Mouse (Mus musculus): ENCODE measurements at regions not wholly inside any gene's neighbourhood (a gene's known extent, or its start where the extent isn't known, plus 50 kb on each side); places are given as distances from the start of the nearest gene placed in this dataset.

GRCm38 (mm10) chr9:5424236-5424635 is 79.0 kb downstream of the Casp12 start:
- no peak for ATAC-seq (ENCODE audit: low read depth)
- no peak overlapping the region for H3K9ac ChIP-seq (ENCODE audit: low read depth, low read length)
- no peak for DNase-seq (ENCODE audit: low spot score)
- no peak overlapping the region for H3K4me2 ChIP-seq (ENCODE audit: low read depth, low read length)
- H3K4me1 ChIP-seq (ENCODE audit: control insufficient read depth, insufficient read depth, low read length), result no peaks in the 10 kb centered on the region
- no peak overlapping the region for H3K4me3 ChIP-seq (ENCODE audit: low read depth, low read length)
- no peaks in the 10 kb centered on the region for H3K27me3 ChIP-seq (replicated peaks; ENCODE audit: control insufficient read depth, insufficient read depth, low read length)
- no peaks in the 10 kb centered on the region for H3K9me3 ChIP-seq (ENCODE audit: control insufficient read depth, low read length)
- H3K36me3 ChIP-seq (ENCODE audit: control insufficient read depth, insufficient read depth, low read length), result no peaks in the 10 kb centered on the region
- no peak overlapping the region for H3K27ac ChIP-seq (replicated peaks; ENCODE audit: low read depth, low read length)
- 91% methylated on average over 4 of the region's 4 CpGs for WGBS

GRCm38 (mm10) chr9:5448180-5448579 is 103.0 kb downstream of the Casp12 start:
- H3K36me3 ChIP-seq (ENCODE audit: control insufficient read depth, insufficient read depth, low read length), result no peaks in the 10 kb centered on the region
- no peak overlapping the region for H3K27ac ChIP-seq (replicated peaks; ENCODE audit: low read depth, low read length)
- H3K9me3 ChIP-seq (ENCODE audit: control insufficient read depth, low read length), result no peaks in the 10 kb centered on the region
- DNase-seq (ENCODE audit: low spot score), result no peak
- no peak overlapping the region for H3K4me3 ChIP-seq (ENCODE audit: low read depth, low read length)
- H3K9ac ChIP-seq (ENCODE audit: low read depth, low read length), result no peak overlapping the region
- no peak overlapping the region for H3K4me2 ChIP-seq (ENCODE audit: low read depth, low read length)
- ATAC-seq (ENCODE audit: low read depth), result no peak
- H3K27me3 ChIP-seq (replicated peaks; ENCODE audit: control insufficient read depth, insufficient read depth, low read length), result no peaks in the 10 kb centered on the region
- WGBS, result 72% methylated on average over 2 of the region's 2 CpGs
- H3K4me1 ChIP-seq (ENCODE audit: control insufficient read depth, insufficient read depth, low read length), result no peaks in the 10 kb centered on the region

- Histone ChIP-seq H3K4me2 (ENCODE audit: low read depth, low read length) (no peak overlapping the region), H3K27me3 (replicated peaks; ENCODE audit: control insufficient read depth, insufficient read depth, low read length) (no peaks in the 10 kb centered on the region), H3K4me1 (ENCODE audit: control insufficient read depth, insufficient read depth, low read length) (no peaks in the 10 kb centered on the region), H3K36me3 (ENCODE audit: control insufficient read depth, insufficient read depth, low read length) (no peaks in the 10 kb centered on the region), H3K27ac (replicated peaks; ENCODE audit: low read depth, low read length) (no peak overlapping the region), H3K4me3 (ENCODE audit: low read depth, low read length) (no peak overlapping the region), H3K9ac (ENCODE audit: low read depth, low read length) (no peak overlapping the region), H3K9me3 (ENCODE audit: control insufficient read depth, low read length) (no peaks in the 10 kb centered on the region)
- ATAC-seq (ENCODE audit: low read depth) (no peak), DNase-seq (ENCODE audit: low spot score) (no peak)
These were observed 111.4 kb downstream of the Casp12 start for GRCm38 (mm10) chr9:5456606-5457005.

- Histone ChIP-seq H3K27ac (replicated peaks; ENCODE audit: low read depth, low read length) (no peak overlapping the region), H3K27me3 (replicated peaks; ENCODE audit: control insufficient read depth, insufficient read depth, low read length) (no peaks in the 10 kb centered on the region), H3K4me3 (ENCODE audit: low read depth, low read length) (no peak overlapping the region), H3K9me3 (ENCODE audit: control insufficient read depth, low read length) (no peaks in the 10 kb centered on the region), H3K36me3 (ENCODE audit: control insufficient read depth, insufficient read depth, low read length) (no peaks in the 10 kb centered on the region), H3K9ac (ENCODE audit: low read depth, low read length) (no peak overlapping the region), H3K4me1 (ENCODE audit: control insufficient read depth, insufficient read depth, low read length) (no peaks in the 10 kb centered on the region), H3K4me2 (ENCODE audit: low read depth, low read length) (no peak overlapping the region)
- ATAC-seq (ENCODE audit: low read depth), result no peak
- WGBS, result 71% methylated on average over 1 of the region's 1 CpGs
- DNase-seq (ENCODE audit: low spot score), result no peak
These were observed 126.8 kb downstream of the Casp12 start for GRCm38 (mm10) chr9:5472012-5472411.

- Histone ChIP-seq H3K9ac (ENCODE audit: low read depth, low read length) (no peak overlapping the region), H3K4me1 (ENCODE audit: control insufficient read depth, insufficient read depth, low read length) (no peaks in the 10 kb centered on the region), H3K27me3 (replicated peaks; ENCODE audit: control insufficient read depth, insufficient read depth, low read length) (no peaks in the 10 kb centered on the region), H3K36me3 (ENCODE audit: control insufficient read depth, insufficient read depth, low read length) (no peaks in the 10 kb centered on the region), H3K9me3 (ENCODE audit: control insufficient read depth, low read length) (no peaks in the 10 kb centered on the region), H3K27ac (replicated peaks; ENCODE audit: low read depth, low read length) (no peak overlapping the region), H3K4me3 (ENCODE audit: low read depth, low read length) (no peak overlapping the region), H3K4me2 (ENCODE audit: low read depth, low read length) (no peak overlapping the region)
- DNase-seq (ENCODE audit: low spot score) (peak; percentile 4), ATAC-seq (ENCODE audit: low read depth) (no peak)
These were observed 129.0 kb downstream of the Casp12 start for GRCm38 (mm10) chr9:5474271-5474670.

- Histone ChIP-seq H3K27ac (replicated peaks; ENCODE audit: low read depth, low read length) (no peak overlapping the region), H3K4me2 (ENCODE audit: low read depth, low read length) (no peak overlapping the region), H3K36me3 (ENCODE audit: control insufficient read depth, insufficient read depth, low read length) (no peaks in the 10 kb centered on the region), H3K4me1 (ENCODE audit: control insufficient read depth, insufficient read depth, low read length) (no peaks in the 10 kb centered on the region), H3K9ac (ENCODE audit: low read depth, low read length) (no peak overlapping the region), H3K9me3 (ENCODE audit: control insufficient read depth, low read length) (no peaks in the 10 kb centered on the region), H3K27me3 (replicated peaks; ENCODE audit: control insufficient read depth, insufficient read depth, low read length) (no peaks in the 10 kb centered on the region), H3K4me3 (ENCODE audit: low read depth, low read length) (no peak overlapping the region)
- WGBS, result 83% methylated on average over 2 of the region's 2 CpGs
- ATAC-seq (ENCODE audit: low read depth) (no peak), DNase-seq (ENCODE audit: low spot score) (no peak)
These were observed 140.0 kb downstream of the Casp12 start for GRCm38 (mm10) chr9:5485258-5485657.

GRCm38 (mm10) chr9:5496837-5497236 is 151.6 kb downstream of the Casp12 start:
- ATAC-seq (ENCODE audit: low read depth) (no peak), DNase-seq (ENCODE audit: low spot score) (no peak)
- WGBS, result 64% methylated on average over 2 of the region's 2 CpGs
- Histone ChIP-seq H3K27ac (replicated peaks; ENCODE audit: low read depth, low read length) (no peak overlapping the region), H3K9ac (ENCODE audit: low read depth, low read length) (no peak overlapping the region), H3K4me3 (ENCODE audit: low read depth, low read length) (no peak overlapping the region), H3K9me3 (ENCODE audit: control insufficient read depth, low read length) (no peaks in the 10 kb centered on the region), H3K27me3 (replicated peaks; ENCODE audit: control insufficient read depth, insufficient read depth, low read length) (no peaks in the 10 kb centered on the region), H3K4me2 (ENCODE audit: low read depth, low read length) (no peak overlapping the region), H3K4me1 (ENCODE audit: control insufficient read depth, insufficient read depth, low read length) (no peaks in the 10 kb centered on the region), H3K36me3 (ENCODE audit: control insufficient read depth, insufficient read depth, low read length) (no peaks in the 10 kb centered on the region)

GRCm38 (mm10) chr9:5498306-5498705 is 153.1 kb downstream of the Casp12 start:
- no peaks in the 10 kb centered on the region for H3K9me3 ChIP-seq (ENCODE audit: control insufficient read depth, low read length)
- ATAC-seq (ENCODE audit: low read depth), result no peak
- 53% methylated on average over 3 of the region's 3 CpGs for WGBS
- no peaks in the 10 kb centered on the region for H3K4me1 ChIP-seq (ENCODE audit: control insufficient read depth, insufficient read depth, low read length)
- no peak for DNase-seq (ENCODE audit: low spot score)
- no peaks in the 10 kb centered on the region for H3K36me3 ChIP-seq (ENCODE audit: control insufficient read depth, insufficient read depth, low read length)
- no peak overlapping the region for H3K4me3 ChIP-seq (ENCODE audit: low read depth, low read length)
- H3K27me3 ChIP-seq (replicated peaks; ENCODE audit: control insufficient read depth, insufficient read depth, low read length), result no peaks in the 10 kb centered on the region
- no peak overlapping the region for H3K4me2 ChIP-seq (ENCODE audit: low read depth, low read length)
- no peak overlapping the region for H3K27ac ChIP-seq (replicated peaks; ENCODE audit: low read depth, low read length)
- no peak overlapping the region for H3K9ac ChIP-seq (ENCODE audit: low read depth, low read length)

- no peak for ATAC-seq (ENCODE audit: low read depth)
- H3K36me3 ChIP-seq (ENCODE audit: control insufficient read depth, insufficient read depth, low read length), result no peaks in the 10 kb centered on the region
- no peak for DNase-seq (ENCODE audit: low spot score)
- H3K4me1 ChIP-seq (ENCODE audit: control insufficient read depth, insufficient read depth, low read length), result no peaks in the 10 kb centered on the region
- no peak overlapping the region for H3K4me2 ChIP-seq (ENCODE audit: low read depth, low read length)
- H3K9ac ChIP-seq (ENCODE audit: low read depth, low read length), result no peak overlapping the region
- H3K27me3 ChIP-seq (replicated peaks; ENCODE audit: control insufficient read depth, insufficient read depth, low read length), result no peaks in the 10 kb centered on the region
- H3K27ac ChIP-seq (replicated peaks; ENCODE audit: low read depth, low read length), result no peak overlapping the region
- H3K4me3 ChIP-seq (ENCODE audit: low read depth, low read length), result no peak overlapping the region
- no peaks in the 10 kb centered on the region for H3K9me3 ChIP-seq (ENCODE audit: control insufficient read depth, low read length)
These were observed 180.6 kb downstream of the Casp12 start for GRCm38 (mm10) chr9:5525762-5526360.

All from embryonic facial prominence, embryonic 14.5 days (tissue).